Mouse (Mus musculus) kidney, adult 2 months (tissue): ENCODE data around the gene Dctn2.

Experiments
- CTCF ChIP-seq: fragments of 200-500 bp; conservative IDR thresholded peaks from 2 replicates; pipeline ENCODE4 v1.5.1; 2011; ENCODE audit warnings: low read depth, mild to moderate bottlenecking, control low read depth, low read length, moderate library complexity, mixed read lengths; ENCODE audit not compliant: insufficient read depth, insufficient read length
- POLR2A ChIP-seq: fragments of 200-500 bp; IDR thresholded peaks from one replicate; pipeline ENCODE4 v1.6.1; 2011; ENCODE audit warnings: low read depth, low read length, control low read depth

GRCm38 (mm10) chr10:127295986-127296794, 30.0 kb downstream of the Dctn2 start:
- TF ChIP-seq CTCF (no peak), POLR2A (no peak)
